Mouse (Mus musculus) kidney, adult 2 months (tissue): ENCODE results near the gene Gm5741.

Experiments
- CTCF ChIP-seq: fragments of 200-500 bp; conservative IDR thresholded peaks from 2 replicates; pipeline ENCODE4 v1.5.1; 2011; ENCODE audit warnings: low read depth, mild to moderate bottlenecking, control low read depth, low read length, moderate library complexity, mixed read lengths; ENCODE audit not compliant: insufficient read depth, insufficient read length
- POLR2A ChIP-seq: fragments of 200-500 bp; IDR thresholded peaks from one replicate; pipeline ENCODE4 v1.6.1; 2011; ENCODE audit warnings: low read depth, low read length, control low read depth

- TF ChIP-seq CTCF (no peak), POLR2A (no peak)
These were observed 29.1 kb upstream of the Gm5741 start for GRCm38 (mm10) chr8:85096850-85097249.
